9 mouse cellular contexts compared by ENCODE assay signal in the genomic region with DNA sequence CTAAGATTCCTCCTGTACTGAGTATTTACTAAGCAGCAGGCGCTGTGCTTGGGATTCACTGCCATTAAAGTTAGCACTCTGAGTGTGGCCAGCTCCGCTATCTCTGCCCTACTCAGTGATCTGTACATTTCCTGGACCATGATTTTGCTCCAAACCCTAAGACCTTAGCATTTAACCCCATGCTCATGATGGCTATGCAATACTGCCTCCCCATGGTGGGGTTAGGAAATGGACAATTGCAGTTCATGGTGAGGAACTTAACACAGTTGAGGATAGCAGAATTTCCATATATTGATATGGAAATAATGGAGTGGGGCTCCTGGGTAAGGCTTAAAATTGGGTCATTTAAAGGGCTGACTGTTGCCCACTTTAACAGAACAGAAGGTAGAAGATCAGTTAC. TPM values are rescaled to one million over a fixed set of nuclear protein-coding genes. Genes with fewer than 3 reads are reported as not detected.
DNase-seq lines count a peak whose midpoint lies in the region; ATAC-seq lines count a peak whose summit lies in the region.
"Had no signal": no experiment of that assay in that cellular context is flagged by ENCODE, and none has a peak within 500 bp of the region (broad histone marks: within the 10 kb centered on the region; RNA-seq: fewer than 3 reads in every experiment).

No protein-coding gene starts in this region.

- H3K9me3 ChIP-seq in midbrain, embryonic 13.5 days: no peaks in the 10 kb centered on the region
- H3K9me3 ChIP-seq: liver, embryonic 15.5 days had no signal

- H3K27ac ChIP-seq in midbrain, embryonic 13.5 days: no peak overlapping the region
- H3K27ac ChIP-seq: liver, embryonic 15.5 days had no signal

- no peaks in the 10 kb centered on the region for H3K27me3 ChIP-seq in midbrain, embryonic 13.5 days

- no peak overlapping the region for H3K9ac ChIP-seq in midbrain, embryonic 13.5 days (replicated peaks)
- H3K9ac ChIP-seq: liver, embryonic 15.5 days had no signal

- no peak for DNase-seq in frontal cortex, postnatal 10 days (ENCODE audit: low spot score in 2 of 2)
- peak; percentile 38 to 47 for DNase-seq in right cerebral cortex, adult 2 months (ENCODE audit: low spot score in 2 of 2)
- DNase-seq in right cerebral cortex, postnatal 10 days (ENCODE audit: low spot score in 2 of 2): no peak
- peak; percentile 30 for DNase-seq in embryo, embryonic 11 days
- DNase-seq in right cerebral cortex, postnatal 4 days: no peak

- H3K4me3 ChIP-seq in midbrain, embryonic 13.5 days (replicated peaks): no peak overlapping the region
- H3K4me3 ChIP-seq: liver, embryonic 15.5 days had no signal

- no peaks in the 10 kb centered on the region for H3K36me3 ChIP-seq in midbrain, embryonic 13.5 days
- H3K36me3 ChIP-seq: liver, embryonic 15.5 days had no signal

- H3K4me2 ChIP-seq in midbrain, embryonic 13.5 days (replicated peaks): no peak overlapping the region
- H3K4me2 ChIP-seq: liver, embryonic 15.5 days had no signal

- WGBS in midbrain, embryonic 13.5 days: 85% methylated on average over 2 of the region's 2 CpGs

- peak; percentile 35; the same call in 1 of the 2 replicates for ATAC-seq in frontal cortex, adult (ENCODE audit: low TSS enrichment)
- peak; percentile 65; the same call in 1 of the 2 replicates for ATAC-seq in megakaryocyte progenitor cell, adult 5-6 weeks (replicated peaks; ENCODE audit: poor library complexity)
- ATAC-seq in midbrain, embryonic 13.5 days: no peak

- 0 out of 2 replicates have a peak, but pooled peaks cover 3% of the 10 kb centered on the region for H3K4me1 ChIP-seq in midbrain, embryonic 13.5 days (replicated peaks)
- H3K4me1 ChIP-seq: liver, embryonic 15.5 days had no signal

RNA-seq across cellular contexts. Expression of gene Antxr1, which starts 12.2 kb away (rescaled TPM):
- total RNA-seq in megakaryocyte progenitor cell, adult 5-6 weeks (2015): 1.2 and 1.5 TPM in 2 replicates
- 0.07 and 0.08 TPM in 2 replicates for total RNA-seq in megakaryocyte progenitor cell, adult 5-6 weeks (2017)
- polyA plus RNA-seq in midbrain, embryonic 13.5 days (2015; fragmentation: Nextera tagmentation; extraction: Ambion mirVana): 2.9 and 3.0 TPM in 2 replicates

RNA-seq across cellular contexts. Expression of gene Gkn1, which starts 27.4 kb away (rescaled TPM):
- total RNA-seq in megakaryocyte progenitor cell, adult 5-6 weeks (2015): not detected in 2 replicates
- not detected in 2 replicates for total RNA-seq in megakaryocyte progenitor cell, adult 5-6 weeks (2017)
- polyA plus RNA-seq in midbrain, embryonic 13.5 days (2015; fragmentation: Nextera tagmentation; extraction: Ambion mirVana): not detected in 2 replicates
- polyA plus RNA-seq: liver, embryonic 15.5 days had no signal

RNA-seq across cellular contexts. Expression of gene Gkn2, which starts 49.8 kb away (rescaled TPM):
- not detected in 2 replicates for total RNA-seq in megakaryocyte progenitor cell, adult 5-6 weeks (2015)
- not detected in 2 replicates for total RNA-seq in megakaryocyte progenitor cell, adult 5-6 weeks (2017)
- not detected in 2 replicates for polyA plus RNA-seq in midbrain, embryonic 13.5 days (2015; fragmentation: Nextera tagmentation; extraction: Ambion mirVana)
- polyA plus RNA-seq: liver, embryonic 15.5 days had no signal

Comparison
In these comparisons a context has a peak if more than half of its experiments do, and no peak if none do; other contexts are left out.
1. DNase-seq: peak in right cerebral cortex, adult 2 months (2 of 2) and embryo, embryonic 11 days (single experiment); none in frontal cortex, postnatal 10 days (0 of 2), right cerebral cortex, postnatal 10 days (0 of 2) and right cerebral cortex, postnatal 4 days (single experiment).